Mouse (Mus musculus) stomach, embryonic 16.5 days (tissue): Measurements from ENCODE around the gene Cfap161. TPM values are rescaled to one million over a fixed set of nuclear protein-coding genes. Genes with fewer than 3 reads are reported as not detected.

Experiments used
- ATAC-seq: fragments of 200-750 bp; cut with Nextera tagmentation; 2 replicates; pipeline ENCODE4 v1.8.0; 2017; ENCODE audit warnings: moderate number of reproducible peaks, moderate TSS enrichment; ENCODE audit not compliant: insufficient read depth, low FRiP score
- H3K27ac ChIP-seq: fragments of 300-500 bp; sonication (generic); 2 replicates; pipeline ENCODE4 v1.5.1; 2014; ENCODE audit warnings: low read length
- H3K27me3 ChIP-seq: fragments of 300-500 bp; sonication (generic); 2 replicates; pipeline ENCODE4 v1.6.1; 2014; ENCODE audit warnings: low read length, control low read depth, mixed read lengths; ENCODE audit not compliant: control insufficient read depth, insufficient read depth
- H3K36me3 ChIP-seq: fragments of 300-500 bp; sonication (generic); 2 replicates; pipeline ENCODE4 v1.6.1; 2014; ENCODE audit warnings: low read length; ENCODE audit not compliant: control insufficient read depth, insufficient read depth
- H3K4me1 ChIP-seq: fragments of 300-500 bp; sonication (generic); 2 replicates; pipeline ENCODE4 v1.6.1; 2014; ENCODE audit warnings: low read length, control low read depth, mixed read lengths; ENCODE audit not compliant: control insufficient read depth, insufficient read depth
- H3K4me2 ChIP-seq: fragments of 300-500 bp; sonication (generic); 2 replicates; pipeline ENCODE4 v1.6.1; 2014; ENCODE audit warnings: low read depth, low read length, mixed read lengths
- H3K4me3 ChIP-seq: fragments of 300-500 bp; sonication (generic); replicated peaks from 2 replicates; pipeline ENCODE4 v1.5.1; 2014; ENCODE audit warnings: mild to moderate bottlenecking, low read length
- H3K9ac ChIP-seq: fragments of 300-500 bp; sonication (generic); 2 replicates; pipeline ENCODE4 v1.6.1; 2014; ENCODE audit warnings: low read length
- H3K9me3 ChIP-seq: fragments of 300-500 bp; sonication (generic); replicated peaks from 2 replicates; pipeline ENCODE4 v1.6.1; 2016; ENCODE audit warnings: low read length, control low read depth; ENCODE audit not compliant: control insufficient read depth
- WGBS: fragments of 180-500 bp; shearing (Covaris S2); extraction: QIAGEN DNeasy Blood & Tissue Kit; methylation state at CpG from one replicate; pipeline ENCODE4 v1.1.7; 2014; 5-methylcytosine and 5-hydroxymethylcytosine counted together
- polyA plus RNA-seq: library from polyadenylated mRNA; unstranded; fragments of >200 nt; fragmentation: Nextera tagmentation; extraction: Ambion mirVana; gene quantifications from 2 replicates; pipeline ENCODE4 v1.2.1, GENCODE M21; 2015

Gene Cfap161
- 0.44 TPM in 1 of 2 replicates, not detected in the other for polyA plus RNA-seq

GRCm38 (mm10) chr7:83794705-83795104 lies at the start of gene Cfap161:
Gene Cfap161, minus strand, starts transcription at chr7:83794880.
- Histone ChIP-seq H3K27me3 (no peaks in the 10 kb centered on the region), H3K4me1 (no peaks in the 10 kb centered on the region), H3K36me3 (no peaks in the 10 kb centered on the region), H3K27ac (no peak within 1 kb of the TSS), H3K9me3 (no peaks in the 10 kb centered on the region), H3K4me3 (no peak within 1 kb of the TSS), H3K4me2 (no peak within 1 kb of the TSS), H3K9ac (no peak within 1 kb of the TSS; the same call in 1 of the 2 replicates)
- 16% methylated on average over 14 of the region's 14 CpGs for WGBS
- peak; percentile 81; the same call in 1 of the 2 replicates for ATAC-seq

GRCm38 (mm10) chr7:83842486-83843259 lies 48.0 kb upstream of the Cfap161 start:
- Histone ChIP-seq H3K27me3 (no peaks in the 10 kb centered on the region), H3K27ac (peak overlapping the region; percentile 32)
- 51% methylated on average over 6 of the region's 6 CpGs for WGBS

GRCm38 (mm10) chr7:83840076-83840475 lies 45.4 kb upstream of the Cfap161 start:
- H3K9me3 ChIP-seq = no peaks in the 10 kb centered on the region
- no peaks in the 10 kb centered on the region for H3K4me1 ChIP-seq
- no peak overlapping the region for H3K27ac ChIP-seq
- H3K36me3 ChIP-seq = no peaks in the 10 kb centered on the region
- no peak overlapping the region for H3K4me3 ChIP-seq
- ATAC-seq = no peak
- WGBS = 82% methylated on average over 2 of the region's 2 CpGs
- H3K9ac ChIP-seq = no peak overlapping the region
- no peaks in the 10 kb centered on the region for H3K27me3 ChIP-seq
- no peak overlapping the region for H3K4me2 ChIP-seq

More at GRCm38 (mm10) chr7:83842486-83843259, 48.0 kb upstream of the Cfap161 start:
- no peak overlapping the region for H3K9ac ChIP-seq
- no peak overlapping the region for H3K4me3 ChIP-seq
- no peak overlapping the region for H3K4me2 ChIP-seq
- no peaks in the 10 kb centered on the region for H3K36me3 ChIP-seq
- no peak for ATAC-seq
- H3K4me1 ChIP-seq = peaks cover 9% of the 10 kb centered on the region
- no peaks in the 10 kb centered on the region for H3K9me3 ChIP-seq

- 67% methylated on average over 5 of the region's 5 CpGs for WGBS
- no peak for ATAC-seq
- H3K9me3 ChIP-seq = no peaks in the 10 kb centered on the region
- no peak overlapping the region for H3K4me3 ChIP-seq
- no peaks in the 10 kb centered on the region for H3K36me3 ChIP-seq
- H3K4me2 ChIP-seq = no peak overlapping the region
- no peak overlapping the region for H3K27ac ChIP-seq
- H3K27me3 ChIP-seq = no peaks in the 10 kb centered on the region
- no peak overlapping the region for H3K9ac ChIP-seq
- no peaks in the 10 kb centered on the region; the same call in 1 of the 2 replicates for H3K4me1 ChIP-seq
Measured at GRCm38 (mm10) chr7:83838525-83839224, 44.0 kb upstream of the Cfap161 start.

- no peaks in the 10 kb centered on the region for H3K4me1 ChIP-seq
- no peak overlapping the region for H3K4me3 ChIP-seq
- H3K9ac ChIP-seq = no peak overlapping the region
- H3K36me3 ChIP-seq = no peaks in the 10 kb centered on the region
- H3K27me3 ChIP-seq = no peaks in the 10 kb centered on the region
- no peak overlapping the region for H3K4me2 ChIP-seq
- 83% methylated on average over 7 of the region's 7 CpGs for WGBS
- ATAC-seq = no peak
- no peak overlapping the region for H3K27ac ChIP-seq
- H3K9me3 ChIP-seq = no peaks in the 10 kb centered on the region
Measured at GRCm38 (mm10) chr7:83829355-83829754, 34.7 kb upstream of the Cfap161 start.

GRCm38 (mm10) chr7:83827402-83828076 lies 32.9 kb upstream of the Cfap161 start:
- WGBS = 70% methylated on average over 10 of the region's 10 CpGs
- H3K27me3 ChIP-seq = no peaks in the 10 kb centered on the region
- H3K4me1 ChIP-seq = no peaks in the 10 kb centered on the region
- H3K4me2 ChIP-seq = no peak overlapping the region
- ATAC-seq = no peak
- no peaks in the 10 kb centered on the region for H3K36me3 ChIP-seq
- no peak overlapping the region for H3K9ac ChIP-seq
- no peaks in the 10 kb centered on the region for H3K9me3 ChIP-seq
- H3K4me3 ChIP-seq = no peak overlapping the region
- no peak overlapping the region for H3K27ac ChIP-seq

GRCm38 (mm10) chr7:83826808-83827207 lies 32.1 kb upstream of the Cfap161 start:
- H3K4me3 ChIP-seq = no peak overlapping the region
- H3K4me1 ChIP-seq = no peaks in the 10 kb centered on the region
- no peaks in the 10 kb centered on the region for H3K27me3 ChIP-seq
- no peaks in the 10 kb centered on the region for H3K36me3 ChIP-seq
- H3K27ac ChIP-seq = no peak overlapping the region
- no peak for ATAC-seq
- no peaks in the 10 kb centered on the region for H3K9me3 ChIP-seq
- 61% methylated on average over 2 of the region's 2 CpGs for WGBS
- H3K9ac ChIP-seq = no peak overlapping the region
- no peak overlapping the region for H3K4me2 ChIP-seq

- no peaks in the 10 kb centered on the region for H3K9me3 ChIP-seq
- no peak overlapping the region for H3K27ac ChIP-seq
- no peaks in the 10 kb centered on the region for H3K36me3 ChIP-seq
- ATAC-seq = no peak
- H3K4me3 ChIP-seq = no peak overlapping the region
- 86% methylated on average over 2 of the region's 2 CpGs for whole genome bisulfite sequencing
- H3K4me2 ChIP-seq = no peak overlapping the region
- H3K27me3 ChIP-seq = no peaks in the 10 kb centered on the region
- H3K4me1 ChIP-seq = no peaks in the 10 kb centered on the region
- H3K9ac ChIP-seq = no peak overlapping the region
Measured at GRCm38 (mm10) chr7:83821951-83822350, 27.3 kb upstream of the Cfap161 start.

GRCm38 (mm10) chr7:83816886-83817285 lies 22.2 kb upstream of the Cfap161 start:
- Histone ChIP-seq H3K4me2 (no peak overlapping the region), H3K36me3 (no peaks in the 10 kb centered on the region), H3K27ac (no peak overlapping the region), H3K27me3 (no peaks in the 10 kb centered on the region), H3K4me3 (no peak overlapping the region), H3K9ac (no peak overlapping the region), H3K4me1 (peaks cover 9% of the 10 kb centered on the region; the same call in 1 of the 2 replicates), H3K9me3 (no peaks in the 10 kb centered on the region)
- ATAC-seq = no peak
- 91% methylated on average over 5 of the region's 5 CpGs for WGBS
